Mouse (Mus musculus): ENCODE results near the gene Mex3d.

The Mex3d gene

DNA sequence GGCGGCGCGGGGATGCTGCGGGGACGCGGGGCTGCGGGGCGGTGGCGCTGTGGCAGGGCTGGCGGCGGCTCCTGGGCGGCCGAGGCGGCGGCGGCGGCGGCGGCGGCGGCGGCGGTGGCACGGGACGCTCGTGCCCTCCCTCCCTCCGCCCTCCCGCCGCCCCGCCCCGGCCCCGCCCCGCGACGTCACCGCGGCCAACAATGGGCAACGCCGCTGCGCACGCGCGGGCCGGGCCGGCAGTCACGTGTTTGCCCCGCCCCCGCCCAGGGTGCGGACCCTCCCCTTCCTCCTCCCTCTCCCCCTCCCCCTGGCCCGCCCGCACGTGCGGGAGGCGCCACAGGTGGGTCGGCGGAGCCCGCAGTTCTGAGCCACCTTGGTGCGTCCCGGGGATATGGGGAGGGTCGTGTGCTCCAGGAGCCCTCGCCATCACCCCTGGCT, at the start of gene Mex3d:
TSS of gene Mex3d (minus strand) at position 138 of the 438 bp plus-strand sequence.
- no peak for DNase-seq (ENCODE audit: low read depth)

GRCm38 (mm10) chr10:80436276-80436675, 48.8 kb upstream of the Mex3d start:
- no peak for DNase-seq (ENCODE audit: low read depth)

DNA sequence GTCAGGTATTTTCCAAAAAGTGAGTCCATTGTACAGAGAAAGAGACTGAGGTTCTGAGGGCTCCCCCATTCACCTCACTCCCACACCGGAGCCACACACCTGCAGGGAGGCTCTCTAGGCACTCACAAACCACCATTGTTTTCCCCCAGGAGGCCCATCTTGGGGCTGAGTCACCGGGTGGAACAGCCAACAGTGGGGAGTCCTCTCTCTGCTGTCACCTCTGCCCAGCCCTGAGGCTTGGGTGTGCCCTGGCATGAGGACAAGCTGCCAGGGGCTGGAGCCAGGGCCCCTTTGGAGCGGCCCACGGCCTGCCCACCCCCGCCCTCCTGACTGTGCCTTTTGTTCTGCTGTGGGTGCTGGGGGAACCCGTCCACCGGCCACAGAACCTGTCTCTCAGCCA, 48.3 kb upstream of the Mex3d start:
- peak; percentile 59 for DNase-seq (ENCODE audit: low read depth)

- no peak for DNase-seq (ENCODE audit: low read depth)
Observed at GRCm38 (mm10) chr10:80434823-80435222, 47.4 kb upstream of the Mex3d start.

- DNase-seq (ENCODE audit: low read depth): no peak
Observed at GRCm38 (mm10) chr10:80434233-80434592, 46.8 kb upstream of the Mex3d start.

DNA sequence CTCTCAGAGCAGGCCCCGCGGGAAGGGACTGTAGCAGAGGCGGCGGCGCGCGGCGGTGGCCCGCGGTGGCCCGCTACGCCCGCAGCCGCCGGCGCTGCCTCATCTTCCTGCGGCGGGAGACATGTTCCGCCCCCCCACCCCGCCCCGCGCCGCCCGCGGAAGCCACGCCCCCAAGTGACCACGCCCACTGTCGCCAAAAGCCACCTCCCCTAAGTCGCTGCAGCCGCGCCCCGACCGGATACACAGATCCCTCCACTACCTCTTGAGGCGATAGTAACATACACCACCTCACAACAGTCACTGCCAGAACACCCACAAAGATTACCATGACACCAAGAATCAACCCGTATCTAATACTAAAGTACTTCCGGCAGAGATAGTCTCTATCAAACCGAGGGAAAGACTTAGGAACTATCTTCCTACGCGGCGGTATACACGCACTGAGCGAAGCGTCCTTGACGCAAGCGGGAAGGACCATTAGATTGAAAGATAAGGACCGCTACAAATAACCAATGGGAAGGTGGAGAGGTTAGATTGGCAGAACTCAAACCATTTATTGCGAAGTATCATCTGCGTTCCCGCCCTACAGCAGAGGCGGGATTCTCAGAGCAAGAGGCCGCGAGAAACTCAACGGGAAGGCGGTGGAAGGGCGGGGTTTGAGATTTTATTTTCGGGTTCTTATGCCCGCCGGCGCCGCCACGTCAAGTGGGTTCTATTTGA, 46.2 kb upstream of the Mex3d start, which contains the start of gene Tcf3:
TSS of gene Tcf3 (minus strand) at position 135 of the 720 bp plus-strand sequence.
- peak; percentile 97 for DNase-seq (ENCODE audit: low read depth)

DNA sequence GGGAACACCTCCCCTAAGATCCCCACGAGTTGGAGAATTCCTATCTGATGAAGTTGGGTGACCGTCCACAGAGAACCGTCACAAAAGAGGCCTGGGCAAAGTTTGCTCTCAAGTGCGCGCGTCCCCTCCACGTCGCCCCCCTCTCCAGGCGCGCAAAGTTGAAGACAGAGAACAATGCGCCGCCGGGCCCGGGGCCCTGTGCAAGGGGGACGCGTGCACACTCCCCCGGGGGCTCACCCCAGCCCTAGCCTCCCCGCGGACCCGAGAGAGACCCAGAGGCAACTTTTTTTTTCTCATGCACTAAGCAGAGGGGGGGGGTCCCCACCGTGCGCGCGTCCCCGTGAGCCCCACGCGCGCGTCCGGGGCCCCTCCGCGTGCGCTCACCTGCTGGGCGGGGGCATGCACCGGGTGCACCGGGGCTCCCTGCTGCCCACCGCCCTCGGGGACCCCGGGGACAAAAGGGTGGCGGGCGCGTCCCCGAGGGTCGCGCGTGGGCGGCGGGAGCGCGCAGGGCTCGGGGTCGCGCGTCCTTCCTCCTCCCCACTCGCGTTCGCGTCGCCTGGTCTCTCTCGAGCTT, 45.6 kb upstream of the Mex3d start:
- DNase-seq (ENCODE audit: low read depth): no peak

DNA sequence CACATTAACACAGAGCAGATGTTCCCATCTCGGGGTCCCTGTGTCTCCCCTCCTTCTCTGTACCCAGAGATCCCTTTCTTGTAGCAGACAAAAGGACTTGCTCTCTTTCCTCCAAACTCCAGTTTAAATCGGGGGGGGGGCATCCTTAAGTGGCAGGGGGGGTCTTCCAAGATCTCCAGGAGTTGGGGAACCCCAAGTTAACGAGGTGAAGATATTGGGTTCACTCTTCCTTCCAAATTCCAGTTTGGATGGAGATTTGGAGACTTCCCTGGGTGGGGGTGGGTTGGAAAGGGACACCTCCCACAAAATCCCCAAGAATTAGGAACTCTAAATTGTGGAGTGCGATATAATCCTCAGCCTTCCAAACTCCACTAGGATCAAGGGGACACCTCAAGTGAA, 44.9 kb upstream of the Mex3d start:
- no peak for DNase-seq (ENCODE audit: low read depth)

GRCm38 (mm10) chr10:80431570-80432386, 44.3 kb upstream of the Mex3d start:
- no peak for DNase-seq (ENCODE audit: low read depth)

DNA sequence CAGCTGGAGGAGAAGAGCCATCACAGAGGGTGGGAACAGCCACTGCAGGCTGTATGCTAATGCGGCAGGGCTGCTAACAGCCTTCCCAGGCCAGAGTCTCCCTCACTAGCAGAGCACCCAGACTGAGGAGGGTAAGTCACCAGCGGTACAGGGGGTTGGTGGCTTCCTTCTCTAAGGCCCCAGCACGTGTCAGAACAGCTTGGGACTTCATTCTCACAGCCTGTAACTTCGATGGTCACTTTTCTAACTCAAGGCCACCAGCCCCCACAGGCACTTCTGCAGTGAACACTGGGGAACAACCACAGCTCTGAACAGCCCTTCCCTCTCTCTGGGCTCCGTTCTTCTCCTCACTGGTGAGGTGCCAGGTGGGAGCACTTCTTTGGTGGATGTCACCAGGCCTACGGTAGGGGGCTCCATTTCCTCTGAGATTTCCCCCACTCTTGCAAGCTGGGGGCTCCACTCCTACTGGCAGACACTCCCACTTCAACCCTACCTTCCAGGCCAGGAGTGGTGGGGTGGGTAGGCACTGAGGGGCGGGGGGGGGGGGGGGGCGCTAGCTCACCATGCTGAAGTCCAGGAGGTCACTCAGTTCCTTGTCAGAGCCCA, 43.0 kb upstream of the Mex3d start:
- no peak for DNase-seq (ENCODE audit: low read depth)

- DNase-seq (ENCODE audit: low read depth): no peak
Observed at GRCm38 (mm10) chr10:80429800-80430199, 42.3 kb upstream of the Mex3d start.

GRCm38 (mm10) chr10:80425041-80425440, 37.6 kb upstream of the Mex3d start:
- DNase-seq (ENCODE audit: low read depth): no peak

- DNase-seq (ENCODE audit: low read depth): peak; percentile 87
Observed at GRCm38 (mm10) chr10:80423562-80423961, 36.1 kb upstream of the Mex3d start.

DNA sequence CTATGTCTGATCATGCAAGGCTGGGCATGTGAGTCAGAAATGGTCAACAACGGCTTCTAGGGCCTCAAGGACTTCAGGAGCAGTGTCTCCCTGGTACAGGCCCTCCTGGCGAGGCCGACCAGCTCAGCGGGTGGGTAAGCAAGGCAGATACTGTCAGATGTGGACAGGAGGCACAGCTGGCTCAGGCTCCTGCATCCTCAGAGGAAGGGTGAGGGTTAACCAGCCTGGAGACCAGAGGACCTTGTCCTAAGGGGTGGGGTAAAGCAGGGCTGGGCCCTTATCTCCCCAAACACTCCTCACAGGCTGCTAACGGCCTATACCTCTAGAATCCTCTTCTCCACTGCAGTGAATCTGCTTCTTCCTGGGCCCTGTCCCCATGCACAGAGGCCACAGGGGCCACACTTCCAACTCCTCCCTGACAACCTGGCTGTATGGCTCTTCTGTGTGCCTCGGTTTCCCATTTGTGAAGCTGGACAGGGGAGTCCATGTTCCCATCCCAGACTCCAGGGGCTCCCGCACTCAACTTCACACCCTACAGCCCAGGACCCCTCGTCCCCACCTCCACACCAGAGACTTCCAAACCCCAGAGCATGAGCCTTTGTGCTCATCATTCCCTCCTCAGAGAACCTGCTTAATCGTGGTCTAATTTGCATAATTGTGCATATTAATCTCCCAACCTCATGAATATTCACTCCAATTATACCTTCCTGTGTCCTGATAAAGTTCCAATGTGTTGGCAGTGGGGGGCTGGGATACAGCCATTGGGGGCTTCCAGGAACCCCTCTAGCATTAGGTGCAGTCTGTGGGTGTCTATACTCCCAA, 34.4 kb upstream of the Mex3d start:
- peak; percentile 68 for DNase-seq (ENCODE audit: low read depth)

- DNase-seq (ENCODE audit: low read depth): no peak
Observed at GRCm38 (mm10) chr10:80421208-80421607, 33.7 kb upstream of the Mex3d start.

- DNase-seq (ENCODE audit: low read depth): no peak
Observed at GRCm38 (mm10) chr10:80420729-80421128, 33.3 kb upstream of the Mex3d start.

GRCm38 (mm10) chr10:80419419-80419818, 32.0 kb upstream of the Mex3d start:
- DNase-seq (ENCODE audit: low read depth): no peak

DNA sequence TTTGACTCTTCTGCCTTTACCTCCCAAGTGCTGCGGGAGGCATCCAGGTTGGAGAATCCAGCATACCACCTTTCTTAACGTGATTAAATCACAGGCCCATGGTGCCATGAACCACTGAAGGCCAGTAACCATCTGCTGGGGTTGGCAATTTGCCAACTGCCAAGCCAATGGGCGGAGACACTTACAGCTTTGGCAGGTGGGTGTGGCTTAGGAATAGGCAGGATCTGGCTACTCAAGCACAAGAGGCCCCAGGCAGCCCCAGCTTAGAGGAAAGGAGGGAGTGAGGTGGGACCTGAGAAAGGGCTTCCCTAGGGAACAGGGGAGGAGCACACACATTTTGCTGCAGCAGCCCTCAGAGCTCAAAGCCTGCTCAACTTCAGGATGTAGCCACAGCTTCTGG, 30.9 kb upstream of the Mex3d start:
- DNase-seq (ENCODE audit: low read depth): no peak

GRCm38 (mm10) chr10:80417841-80418240, 30.4 kb upstream of the Mex3d start:
- no peak for DNase-seq (ENCODE audit: low read depth)

DNA sequence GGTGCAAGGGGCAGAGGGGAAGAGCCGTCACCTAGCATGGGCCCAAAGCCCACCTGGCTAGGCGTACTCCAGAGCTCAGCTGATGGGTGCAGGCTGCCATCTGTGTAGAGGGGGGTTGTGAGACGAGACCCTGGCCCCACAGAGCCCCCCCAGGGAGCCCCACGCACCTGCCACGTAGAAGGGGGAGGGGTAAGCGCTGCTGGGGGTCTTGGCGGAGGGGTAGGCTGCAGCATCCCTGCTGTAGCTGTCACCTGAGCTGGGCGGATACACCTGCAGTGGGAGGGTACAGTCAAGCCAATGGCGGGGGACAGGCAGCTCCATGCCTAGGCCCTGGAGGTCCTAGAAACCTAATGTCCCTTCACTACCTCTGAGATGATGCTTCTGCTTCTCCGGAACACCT, 29.9 kb upstream of the Mex3d start:
- no peak for DNase-seq (ENCODE audit: low read depth)

DNA sequence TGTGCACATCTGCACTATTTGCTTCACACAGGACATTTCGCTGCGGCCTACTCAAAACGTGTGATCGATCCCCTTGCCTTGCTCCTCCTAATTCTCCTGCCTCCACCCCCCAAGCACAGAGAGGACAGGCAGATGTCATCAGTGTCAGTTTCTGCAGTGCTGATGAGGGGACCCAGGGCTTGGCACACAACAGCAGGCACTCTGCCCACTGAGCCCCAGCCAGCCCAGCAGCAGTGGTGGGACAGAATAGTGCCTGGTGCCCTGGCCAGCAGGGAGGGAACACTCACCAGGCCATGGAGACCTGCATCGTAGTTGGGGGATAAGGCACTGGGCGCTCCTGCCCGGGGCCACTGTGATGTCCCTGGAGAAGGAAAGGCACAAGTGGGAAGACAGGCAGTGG, 28.1 kb upstream of the Mex3d start:
- DNase-seq (ENCODE audit: low read depth): no peak
